Mouse (Mus musculus) kidney, adult 2 months (tissue): ENCODE data around the gene Phf14.

ENCODE experiments used
- CTCF ChIP-seq: fragments of 200-500 bp; conservative IDR thresholded peaks from 2 replicates; pipeline ENCODE4 v1.5.1; 2011; ENCODE audit warnings: low read depth, mild to moderate bottlenecking, control low read depth, low read length, moderate library complexity, mixed read lengths; ENCODE audit not compliant: insufficient read depth, insufficient read length
- POLR2A ChIP-seq: fragments of 200-500 bp; IDR thresholded peaks from one replicate; pipeline ENCODE4 v1.6.1; 2011; ENCODE audit warnings: low read depth, low read length, control low read depth

- TF ChIP-seq CTCF (no peak), POLR2A (no peak)
Observed at GRCm38 (mm10) chr6:12020156-12020555, 112.5 kb downstream of the Phf14 start.
